Mouse (Mus musculus) adrenal gland, postnatal 25 days (tissue): ENCODE results near the gene Nck2. TPM values are rescaled to one million over a fixed set of nuclear protein-coding genes. Genes with fewer than 3 reads are reported as not detected.

ENCODE experiments used
- DNase-seq: peaks from one replicate; pipeline ENCODE4 v3.0.0; 2021; ENCODE audit warnings: mixed read lengths
- total RNA-seq: library from RNA; stranded (reverse); gene quantifications from 2 replicates; pipeline ENCODE4 v1.2.3, GENCODE M21; 2021

The Nck2 gene
- total RNA-seq, 1 experiment from 2014 or later = 33.1 TPM

DNA sequence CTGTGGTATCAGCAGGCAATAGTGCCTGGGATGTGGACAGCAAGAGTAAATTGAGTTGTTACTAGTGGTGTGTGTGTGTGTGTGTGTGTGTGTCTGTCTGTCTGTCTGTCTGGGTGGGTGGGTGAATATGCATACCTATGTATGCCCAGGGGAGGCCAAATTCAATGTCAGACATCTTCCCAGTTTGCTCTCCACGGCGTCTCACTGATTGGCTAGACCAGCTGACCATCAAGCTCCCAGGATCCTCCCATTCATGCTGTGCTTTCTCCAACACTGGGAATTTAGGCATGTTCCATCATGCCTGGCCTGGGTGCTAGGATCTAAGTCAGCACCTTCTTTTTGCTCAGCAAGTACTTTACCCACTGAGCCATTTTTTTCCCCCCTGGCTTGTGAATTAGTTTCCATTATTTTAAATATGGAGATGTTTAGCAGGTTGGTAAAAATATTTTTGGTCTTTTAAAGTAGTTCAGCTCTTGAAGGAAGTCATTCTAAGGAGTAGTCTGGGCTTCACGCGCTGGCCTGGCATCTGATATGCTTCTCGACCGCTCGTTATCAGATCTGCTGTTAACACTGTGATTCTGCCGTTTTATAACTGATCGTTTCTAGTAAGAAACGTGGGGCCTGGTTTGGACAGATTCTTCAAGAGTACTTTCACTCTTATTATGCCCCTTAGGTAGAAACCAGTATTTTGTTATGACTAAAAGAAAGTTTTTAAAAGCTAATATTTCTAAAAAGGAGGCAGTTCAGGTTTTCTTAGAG, 26.2 kb downstream of the Nck2 start:
- DNase-seq = no peak

DNA sequence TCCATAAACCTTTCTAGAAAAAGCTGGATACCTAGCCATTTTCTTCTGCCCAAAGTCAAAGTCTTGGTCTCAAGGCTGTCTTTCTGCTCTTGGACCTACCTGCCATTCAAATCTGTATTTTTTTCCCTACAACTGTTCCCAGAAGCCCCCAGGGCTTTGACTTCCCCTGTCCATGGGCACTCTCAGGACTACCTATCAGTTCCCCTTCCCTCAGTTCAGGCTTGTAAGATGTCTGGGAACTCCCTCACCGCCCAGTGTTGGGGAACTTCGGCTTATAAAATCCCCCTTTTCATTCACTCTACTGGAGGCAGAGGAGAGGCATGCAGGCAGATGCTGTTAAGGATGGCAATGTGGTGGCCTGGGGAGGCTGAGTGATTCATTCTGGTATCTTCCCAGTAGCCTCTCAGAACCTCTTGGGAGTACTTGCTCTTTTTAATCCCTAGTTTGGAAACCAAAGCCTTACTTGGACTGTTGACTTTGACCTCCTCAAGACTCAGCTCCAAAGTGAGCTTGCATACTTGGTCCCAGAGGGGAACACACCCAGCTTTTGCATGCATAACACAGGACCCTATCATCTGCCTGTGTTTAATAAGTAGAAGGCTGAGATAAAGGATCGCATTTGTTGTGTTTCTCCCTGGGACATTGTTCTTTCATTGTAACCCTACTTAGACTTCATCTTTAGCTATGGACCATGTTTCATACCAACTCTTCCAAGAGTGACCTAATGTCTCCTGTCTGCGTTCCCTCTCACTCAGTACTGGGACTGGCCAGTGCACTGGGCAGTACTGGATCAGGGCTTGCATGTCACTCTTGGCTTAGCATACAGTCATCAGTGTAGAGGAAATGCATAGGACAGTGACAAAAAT, 27.0 kb downstream of the Nck2 start:
- DNase-seq = no peak

DNA sequence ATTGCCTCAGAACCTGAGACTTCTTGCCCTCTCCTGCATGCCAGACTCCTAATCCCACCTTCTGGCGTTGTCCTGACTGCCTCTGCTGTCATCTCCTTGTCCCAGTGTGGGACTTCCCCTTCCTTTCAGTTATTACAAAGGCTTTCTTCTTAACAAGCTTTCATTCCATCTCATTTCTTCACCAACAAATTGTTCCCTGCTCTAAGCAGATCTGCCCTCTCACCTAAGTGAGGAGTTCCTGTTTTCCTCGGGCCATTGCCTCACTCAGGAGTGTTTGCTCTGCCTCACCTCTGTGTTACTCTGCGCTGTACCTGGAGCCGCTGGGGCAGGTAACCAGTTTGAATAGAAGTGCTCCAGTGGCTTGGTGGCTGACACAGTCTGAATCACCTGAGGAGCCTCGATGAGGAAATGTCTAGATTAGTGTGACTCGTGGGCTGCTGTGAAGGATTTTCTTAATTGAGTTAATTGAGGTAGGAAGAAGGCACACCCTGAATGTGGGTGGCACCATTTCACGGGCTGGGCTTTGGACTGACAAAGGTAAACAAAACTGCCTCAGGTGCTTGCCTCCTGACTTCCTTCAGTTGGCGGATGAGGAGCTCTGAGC, 27.8 kb downstream of the Nck2 start:
- DNase-seq = no peak

DNA sequence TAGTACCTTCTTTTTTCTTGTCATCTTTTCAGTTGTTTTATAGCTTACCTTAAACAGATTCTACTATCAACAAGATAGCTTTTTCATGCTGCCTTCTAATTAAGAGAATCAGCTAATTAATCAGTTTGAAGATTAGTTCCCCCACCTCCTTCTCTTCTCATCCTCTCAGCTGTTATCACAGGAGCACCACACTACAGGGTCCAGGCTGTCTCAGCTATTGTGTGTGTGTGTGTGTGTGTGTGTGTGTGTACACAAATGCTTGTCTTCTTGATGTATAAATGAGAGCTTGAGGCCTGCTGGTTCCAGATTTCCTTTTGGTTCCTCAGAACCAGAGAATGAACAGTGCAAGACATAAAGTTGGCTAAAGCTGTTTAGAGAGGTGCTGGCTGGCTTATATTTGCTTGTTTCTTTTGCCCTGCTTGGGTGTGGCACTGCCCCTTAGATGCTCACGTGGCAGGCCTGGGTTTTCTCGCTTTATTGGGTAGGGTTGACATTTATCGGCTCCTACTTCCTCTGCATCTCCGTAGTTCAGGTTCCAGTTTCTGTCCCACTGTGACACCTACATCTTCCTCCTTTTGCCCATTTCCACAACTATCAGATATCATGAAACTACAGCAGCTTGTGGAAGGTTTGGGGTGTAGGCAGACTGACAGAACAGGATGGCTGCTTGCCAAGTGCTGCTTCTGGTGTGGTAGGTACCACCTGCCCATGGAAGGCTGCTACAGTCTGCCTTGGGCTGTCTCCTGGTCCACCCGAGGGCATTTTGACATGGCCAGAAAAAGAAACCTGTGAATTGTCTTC, 29.6 kb downstream of the Nck2 start:
- no peak for DNase-seq

DNA sequence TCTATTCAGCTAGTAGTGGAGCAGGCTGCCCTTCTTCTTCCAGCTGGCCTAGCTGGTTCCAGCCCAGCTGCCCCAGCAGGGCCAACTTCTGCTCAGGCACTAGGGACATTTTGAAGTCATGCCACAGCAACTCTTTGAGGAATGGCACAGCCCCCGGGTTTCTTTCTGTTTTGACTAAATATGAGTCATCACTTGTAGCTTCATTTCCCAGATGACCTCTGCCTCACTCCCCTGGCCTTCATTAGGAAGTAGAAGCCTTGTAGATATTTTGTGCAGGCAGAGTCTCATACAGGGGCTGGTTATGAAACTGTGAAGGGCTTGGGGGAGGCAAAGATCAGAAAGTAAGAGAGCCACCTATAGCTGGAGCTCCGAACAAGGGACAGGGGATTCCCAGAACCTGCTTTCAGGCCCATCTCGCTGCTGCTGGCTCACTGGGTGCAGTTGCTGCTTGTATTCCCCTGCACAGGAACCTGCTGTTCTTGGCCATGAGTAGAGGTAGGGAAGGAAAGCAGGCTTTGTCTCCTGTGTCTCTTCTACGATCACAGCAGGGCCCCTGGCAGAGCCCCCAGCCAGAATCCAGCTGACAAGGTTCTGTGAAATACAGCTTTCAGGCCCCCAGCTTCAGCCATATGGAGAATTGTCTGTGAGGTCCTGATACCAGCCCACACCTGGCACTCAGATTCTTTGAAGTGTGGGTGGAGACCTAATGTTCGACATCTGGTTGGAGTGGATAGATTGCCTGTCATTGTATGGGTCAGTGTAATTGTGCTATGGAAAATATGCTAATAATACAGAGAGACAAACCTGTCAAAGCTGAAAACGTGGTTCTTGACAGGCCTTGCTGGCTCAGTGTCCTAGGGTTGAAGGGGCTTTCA, 30.4 kb downstream of the Nck2 start:
- peak; percentile 45 for DNase-seq

DNA sequence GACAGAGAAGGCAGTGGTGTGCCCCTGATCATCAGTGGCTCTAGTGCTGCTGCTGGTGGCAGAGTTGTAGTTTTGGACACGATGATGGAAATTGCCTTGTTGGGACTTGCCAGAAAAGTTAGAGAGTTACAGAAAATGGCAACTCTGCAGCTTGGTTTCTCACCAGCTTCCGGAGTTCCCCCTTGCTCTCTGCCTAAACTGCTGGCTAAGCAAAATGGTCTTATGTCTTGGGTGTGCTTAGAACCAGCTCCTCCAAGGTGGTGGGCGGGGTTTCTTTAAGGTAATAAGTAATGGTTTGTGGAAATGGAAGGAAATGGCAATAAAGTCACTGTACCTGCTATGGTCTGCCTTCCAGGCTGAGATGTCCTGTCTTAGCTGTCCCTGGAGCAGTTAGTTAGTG, 33.6 kb downstream of the Nck2 start:
- no peak for DNase-seq

DNA sequence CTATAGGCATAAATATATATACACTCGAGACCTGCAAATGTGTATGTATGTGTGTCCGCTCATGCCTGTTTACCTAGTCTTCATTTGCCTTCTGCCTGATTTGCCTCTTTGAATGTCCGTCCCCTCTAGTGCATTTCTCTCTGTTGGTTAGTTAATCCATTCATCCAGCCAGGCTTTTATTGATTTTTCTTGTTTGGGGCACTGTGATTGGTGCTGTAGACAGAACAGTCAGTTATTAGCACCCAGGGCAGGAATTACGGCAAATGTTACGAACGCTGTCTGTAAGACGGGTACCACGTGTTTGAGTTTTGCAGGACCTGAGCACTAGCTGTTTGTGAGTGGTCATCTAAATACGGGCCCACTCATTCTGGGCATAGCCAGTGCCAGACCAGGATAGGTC, 40.8 kb downstream of the Nck2 start:
- no peak for DNase-seq

DNA sequence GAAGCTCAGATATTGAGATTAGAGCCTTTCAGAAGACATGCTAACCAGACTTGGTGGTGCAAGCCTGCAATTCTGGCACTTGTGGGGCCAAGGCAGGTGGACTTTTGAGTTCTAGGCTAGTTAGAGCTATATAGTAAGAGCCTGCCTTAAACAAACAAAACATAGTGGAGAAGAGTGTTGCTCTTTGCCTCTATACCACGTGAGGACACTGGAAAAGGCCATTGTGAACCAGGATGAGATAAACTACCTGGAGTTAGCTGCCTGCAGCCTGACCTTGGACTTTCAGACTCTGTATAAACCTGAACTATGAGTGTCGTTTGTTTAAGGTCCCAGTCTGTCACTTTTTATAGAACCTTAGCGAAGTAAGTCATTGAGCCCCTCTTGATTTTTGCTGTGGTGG, 42.1 kb downstream of the Nck2 start:
- no peak for DNase-seq

DNA sequence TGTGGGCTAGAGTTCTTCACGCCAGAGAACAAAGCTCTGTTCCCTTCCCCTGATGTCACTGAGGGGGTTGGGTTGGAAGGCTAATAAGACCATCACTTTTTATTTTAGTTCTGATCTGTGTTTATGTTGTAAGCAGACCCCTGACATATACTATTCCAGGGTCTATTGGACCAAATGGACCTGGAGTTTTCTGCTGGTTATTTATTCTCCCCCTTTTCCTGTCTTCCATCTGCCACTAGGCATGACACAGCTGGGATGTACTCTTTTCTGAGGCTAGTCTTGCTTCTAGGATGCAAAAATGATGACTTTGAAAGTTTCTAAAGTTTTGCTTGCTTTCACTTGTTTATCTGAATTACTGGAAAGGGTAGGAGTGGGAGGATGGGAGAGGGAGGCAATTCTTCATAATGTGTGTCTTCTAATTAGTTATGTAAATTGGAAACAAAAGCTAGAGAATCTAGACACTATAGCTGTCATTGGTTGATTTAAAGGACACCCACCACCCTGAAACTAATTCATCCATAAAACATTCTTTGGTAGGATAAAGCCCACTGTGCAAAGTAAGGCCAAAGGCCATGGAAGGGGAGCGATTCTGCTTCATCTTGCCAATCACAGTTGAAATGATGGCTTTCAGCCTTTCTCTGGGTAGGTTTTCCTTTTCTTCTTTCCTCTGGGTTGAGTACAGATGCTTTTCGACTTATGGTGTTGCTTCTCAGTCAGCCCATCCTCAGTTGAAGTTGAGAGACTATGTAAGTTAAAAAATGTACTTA, 42.8 kb downstream of the Nck2 start:
- no peak for DNase-seq

DNA sequence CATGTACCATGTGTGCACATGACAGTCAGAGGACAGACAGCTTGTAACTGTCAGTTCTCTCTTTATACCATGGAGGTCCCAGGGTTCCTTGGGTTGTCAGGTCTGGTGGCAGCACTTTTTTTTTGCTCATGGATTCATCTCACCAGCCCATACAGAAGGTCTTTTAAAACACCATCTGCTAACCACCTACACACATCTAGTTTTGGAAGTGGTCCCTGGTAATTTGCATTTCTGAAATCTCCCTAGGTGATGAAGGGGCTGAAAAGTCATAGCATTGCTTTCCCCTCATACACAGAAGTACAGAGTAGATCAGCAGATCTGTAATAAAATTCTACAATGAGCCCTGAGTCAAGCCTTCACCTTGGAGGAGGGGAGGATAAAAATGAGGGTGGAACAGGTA, 44.9 kb downstream of the Nck2 start:
- no peak for DNase-seq

DNA sequence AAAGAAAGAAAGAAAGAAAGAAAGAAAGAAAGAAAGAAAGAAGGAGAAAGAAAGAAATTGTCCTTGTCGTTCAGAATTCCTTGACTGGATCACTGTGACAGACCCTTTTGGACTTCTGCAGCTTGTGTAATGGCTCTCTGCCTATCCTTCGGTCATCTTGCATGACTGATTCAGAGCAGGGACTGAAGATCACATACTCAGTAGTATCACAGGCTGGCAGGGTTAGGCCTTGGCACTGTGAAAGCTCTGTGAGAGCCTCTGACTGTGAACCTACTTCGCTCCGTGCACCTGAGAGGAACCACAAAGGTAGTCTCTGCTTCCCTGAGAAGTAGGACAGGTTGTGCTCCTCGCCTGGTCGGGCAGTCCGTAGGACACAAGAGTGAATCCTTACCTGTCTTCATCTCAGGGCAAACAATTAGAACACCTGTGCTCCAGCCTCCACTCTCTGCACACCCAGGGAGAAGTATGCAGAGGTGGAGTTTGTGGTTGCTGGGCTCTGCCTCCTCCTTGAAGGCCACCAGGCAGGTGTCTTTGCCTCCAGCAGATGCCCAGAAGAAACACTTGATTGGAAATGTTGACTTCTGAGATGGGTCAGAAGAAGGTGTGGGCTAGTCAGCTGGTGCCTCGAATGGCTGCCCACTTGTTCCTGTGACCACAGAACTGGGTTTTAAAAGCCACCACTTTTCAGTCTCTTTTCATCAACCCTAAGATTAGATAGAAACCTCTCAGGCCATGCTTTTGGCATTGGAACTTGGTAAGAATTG, 47.3 kb downstream of the Nck2 start:
- DNase-seq = no peak

DNA sequence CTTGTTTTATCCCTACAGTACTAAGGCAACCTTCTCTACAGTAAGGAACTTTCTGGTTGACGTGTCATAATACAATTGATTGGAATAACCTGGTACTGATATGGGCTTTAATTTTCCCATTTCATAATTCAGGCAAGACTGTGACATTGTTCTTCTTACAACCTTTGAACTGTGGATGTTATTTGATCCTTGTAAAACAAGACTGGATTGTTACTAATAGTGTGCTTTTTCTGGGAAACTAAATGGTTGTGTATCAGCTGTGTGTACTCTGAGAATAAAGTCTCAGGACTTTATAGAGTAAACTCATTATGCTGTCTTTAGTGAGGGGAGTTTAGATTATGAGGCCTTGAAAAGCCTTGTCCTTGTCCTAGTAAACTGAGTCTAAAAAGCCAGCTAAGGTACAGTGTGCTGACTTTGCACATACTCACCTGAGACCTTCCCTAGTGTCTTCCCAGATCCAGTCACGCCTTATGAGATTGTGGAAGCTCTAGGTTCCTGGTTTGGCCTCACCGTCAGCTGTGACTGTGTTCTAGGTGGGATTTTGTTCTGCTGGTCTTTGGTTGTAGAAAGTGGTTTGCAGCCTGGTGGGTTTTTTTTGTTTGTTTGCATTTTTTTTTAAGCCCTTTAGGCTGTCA, 48.5 kb downstream of the Nck2 start:
- DNase-seq = no peak

DNA sequence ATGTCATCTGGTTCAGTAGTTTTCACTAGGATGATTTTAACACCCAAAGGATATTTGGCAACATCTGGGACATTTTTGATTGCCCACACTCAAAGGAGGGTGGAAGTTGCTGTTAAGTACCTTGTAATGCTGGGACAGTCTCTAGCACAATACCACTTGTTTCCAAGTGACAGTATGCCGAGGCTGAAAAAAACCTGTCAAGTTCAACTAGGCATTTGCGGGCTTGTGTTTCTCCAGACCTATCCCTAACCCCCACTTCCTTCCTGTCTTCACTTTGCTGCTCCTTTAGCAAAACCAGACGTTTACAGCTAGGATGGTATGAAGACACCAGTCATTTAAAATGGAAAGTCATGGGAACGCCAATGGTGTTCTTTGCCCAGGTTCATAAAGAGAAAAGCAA, 51.7 kb downstream of the Nck2 start:
- no peak for DNase-seq

DNA sequence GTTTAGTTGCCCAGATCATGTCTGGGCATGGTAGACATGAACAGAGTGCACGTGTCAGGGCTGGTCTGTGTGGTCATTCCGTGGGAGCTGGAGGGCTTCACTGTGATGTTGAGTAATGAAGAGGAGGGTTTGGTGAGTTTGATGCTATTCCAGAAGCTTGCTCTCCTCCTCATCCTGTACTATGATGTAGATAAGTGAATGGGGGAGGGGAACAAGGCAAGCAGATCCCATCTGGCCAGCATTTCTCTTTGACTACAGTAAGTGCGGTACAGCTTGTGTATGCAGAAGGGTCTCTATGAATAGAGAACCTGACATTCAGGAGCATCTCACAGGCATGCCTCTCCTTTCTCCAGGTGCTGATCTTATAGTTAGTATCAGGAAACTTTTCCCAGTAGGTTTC, 52.6 kb downstream of the Nck2 start:
- DNase-seq = no peak

DNA sequence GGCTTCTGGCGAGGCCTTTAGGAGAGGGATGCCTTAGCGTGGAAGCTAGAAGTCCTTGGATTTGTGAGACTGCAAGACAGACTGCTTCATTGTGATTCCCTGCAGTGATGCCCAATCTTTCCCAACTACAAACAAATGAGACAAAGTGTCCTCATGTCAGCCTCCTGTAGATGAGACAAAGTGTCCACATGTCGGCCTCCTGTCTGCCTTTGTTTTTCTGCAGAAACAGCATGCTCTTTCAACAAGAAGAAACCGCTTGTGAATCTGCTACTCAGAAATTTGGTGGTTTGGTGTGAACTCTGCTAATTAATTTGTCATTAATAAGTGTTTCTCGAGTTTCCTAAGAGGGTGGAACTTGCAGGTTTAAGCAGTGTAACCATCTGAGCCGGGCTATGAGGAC, 53.6 kb downstream of the Nck2 start:
- no peak for DNase-seq

DNA sequence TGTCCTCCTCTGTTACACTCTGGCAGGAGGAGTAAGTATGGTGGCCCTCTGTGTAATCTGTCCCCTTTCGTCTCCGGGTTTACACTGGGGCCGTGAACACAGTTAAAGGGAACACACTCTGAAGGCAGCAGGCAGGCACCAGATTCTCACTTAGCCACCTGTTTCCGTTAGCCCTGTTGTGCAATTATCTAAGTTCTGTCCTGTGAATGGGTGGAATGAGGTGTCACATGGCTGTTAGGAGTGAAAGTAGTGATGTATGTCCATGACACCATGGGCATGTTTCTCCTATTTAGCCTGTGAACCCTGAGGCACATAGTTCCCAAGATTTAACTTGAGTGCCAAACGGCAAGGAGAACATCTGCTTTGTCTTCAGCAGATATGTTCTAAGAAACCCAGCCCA, 55.7 kb downstream of the Nck2 start:
- DNase-seq = no peak

DNA sequence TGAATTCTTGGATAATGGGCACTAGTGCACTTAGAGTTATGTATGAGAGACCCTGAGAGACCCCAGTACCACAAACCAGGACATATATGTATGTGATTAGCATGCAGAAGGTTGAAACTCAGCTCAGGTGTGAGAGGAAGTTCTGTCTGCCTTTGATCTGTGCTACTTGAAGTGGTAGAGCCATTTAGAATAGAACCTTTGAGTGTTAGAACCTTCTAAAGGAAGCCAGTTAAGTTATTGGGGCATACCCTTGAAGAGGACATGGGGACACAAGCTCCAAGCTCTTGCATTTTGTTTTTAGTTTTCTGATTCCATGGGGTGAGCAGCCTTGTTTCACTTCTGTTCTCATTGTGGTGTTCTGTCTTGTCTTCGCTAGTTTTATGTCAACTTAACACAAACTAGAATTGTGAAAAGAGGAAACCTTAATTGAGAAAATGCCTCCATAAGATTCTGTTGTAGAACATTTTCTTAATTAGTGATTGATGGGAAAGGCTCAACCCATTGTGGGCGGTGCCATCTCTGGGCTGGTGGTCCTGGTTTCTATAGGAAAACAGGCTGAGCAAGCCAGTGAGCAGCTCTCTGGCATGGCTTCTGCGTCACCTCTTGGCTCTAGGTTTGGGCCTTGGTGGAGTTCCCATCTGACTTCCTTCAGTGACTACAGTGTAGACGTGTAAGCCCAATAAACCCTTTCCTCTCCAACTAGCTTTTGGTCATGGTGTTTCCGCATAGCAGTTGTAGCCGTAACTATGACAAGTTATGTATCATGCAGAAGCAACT, 57.0 kb downstream of the Nck2 start:
- DNase-seq = no peak
